Mouse (Mus musculus): ENCODE data around the gene Slc29a3.

- TF ChIP-seq CTCF (IDR thresholded peaks at IDR 0.05; ENCODE audit: low read depth) (no peak), EP300 (IDR thresholded peaks at IDR 0.05; ENCODE audit: low read depth) (no peak)
Measured at GRCm38 (mm10) chr10:60753941-60754340, 1.3 kb upstream of the Slc29a3 start.

All from liver, postnatal 0 days (tissue).